Mouse (Mus musculus) megakaryocyte-erythroid progenitor cell, adult 5-6 weeks (primary cell): ENCODE measurements around the gene Itpkb. TPM values are rescaled to one million over a fixed set of nuclear protein-coding genes. Genes with fewer than 3 reads are reported as not detected.

Source experiments
- ATAC-seq: replicated peaks from 2 replicates; pipeline ENCODE4 v1.8.0; 2016; ENCODE audit warnings: mild to moderate bottlenecking, inconsistent platforms; ENCODE audit not compliant: severe bottlenecking, poor library complexity, low FRiP score, low TSS enrichment
- total RNA-seq, 2 experiments: library from RNA; stranded (forward) in 1 of 2; stranded (reverse) in 1 of 2; fragments of 200-1000, 215-1000 nt in 1 of 2; fragments of >200 nt in 1 of 2; fragmentation: Nextera tagmentation in 1 of 2; gene quantifications; 2 replicates each; pipeline ENCODE4 v1.2.3; 2014 to 2017

Itpkb gene
- total RNA-seq, 2 experiments from 2014 or later = 6.3 to 12.9 TPM

- ATAC-seq = no peak
Observed at GRCm38 (mm10) chr1:180313517-180314440, 16.5 kb upstream of the Itpkb start.

- no peak for ATAC-seq
Observed at GRCm38 (mm10) chr1:180314641-180315040, 15.6 kb upstream of the Itpkb start.

DNA sequence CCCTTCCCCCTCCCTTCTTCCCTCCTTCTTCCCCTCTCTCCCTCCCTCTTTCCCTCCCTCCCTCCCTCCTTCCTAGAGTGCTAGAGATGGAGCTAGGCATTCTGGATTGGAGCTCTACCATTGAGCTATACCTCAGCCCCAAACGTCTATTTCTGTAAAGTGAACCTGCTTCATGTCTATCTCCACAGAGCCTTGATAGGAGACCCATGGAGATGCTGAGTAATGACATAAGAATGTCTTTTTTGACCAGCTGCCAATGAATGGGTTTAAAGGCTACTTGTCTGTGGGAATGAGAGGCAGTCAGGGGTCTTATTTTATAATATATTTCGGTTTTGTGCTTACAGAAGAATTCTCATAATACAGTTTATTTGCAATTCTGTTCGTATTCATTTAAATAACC, 15.2 kb upstream of the Itpkb start:
- no peak for ATAC-seq

DNA sequence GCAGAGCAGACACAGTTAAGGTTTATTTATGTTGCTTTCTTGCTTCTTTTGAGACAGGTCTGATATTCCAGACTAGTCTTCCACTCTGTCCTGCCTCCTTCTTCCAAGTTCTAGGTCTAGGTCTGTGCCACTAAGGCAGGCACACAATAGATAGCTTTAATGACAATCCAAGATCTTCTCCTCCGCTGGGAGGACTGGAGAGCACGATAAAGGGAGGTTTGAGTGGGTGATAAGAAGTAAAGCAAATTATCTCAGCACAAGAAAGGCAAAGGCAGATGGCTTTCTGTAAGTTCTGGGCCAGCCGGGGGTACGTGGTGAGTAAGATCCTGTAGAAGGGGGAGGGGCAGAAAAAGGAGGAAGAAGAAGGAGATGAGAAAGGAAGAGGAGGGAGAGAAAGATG, 12.8 kb upstream of the Itpkb start:
- ATAC-seq = peak; percentile 51

DNA sequence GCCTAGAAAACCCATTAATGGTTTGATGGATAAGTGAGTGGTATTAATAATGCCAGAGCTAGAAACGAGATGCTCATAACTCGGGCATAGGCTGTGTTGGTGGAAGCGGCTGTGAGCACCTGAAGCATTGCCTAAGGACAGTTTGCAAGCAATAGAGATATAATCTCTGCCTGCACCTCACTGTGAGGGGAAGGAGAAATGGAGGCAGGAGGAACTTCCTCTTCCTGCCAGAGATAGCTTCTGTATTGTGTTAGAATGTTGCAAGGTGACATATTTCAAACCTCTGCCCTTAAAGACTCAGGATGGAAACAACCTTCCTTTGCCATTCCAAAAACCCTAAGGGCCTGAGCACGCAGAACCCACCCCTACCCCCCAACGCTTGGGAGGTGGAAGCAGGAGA, 11.9 kb upstream of the Itpkb start:
- no peak for ATAC-seq

DNA sequence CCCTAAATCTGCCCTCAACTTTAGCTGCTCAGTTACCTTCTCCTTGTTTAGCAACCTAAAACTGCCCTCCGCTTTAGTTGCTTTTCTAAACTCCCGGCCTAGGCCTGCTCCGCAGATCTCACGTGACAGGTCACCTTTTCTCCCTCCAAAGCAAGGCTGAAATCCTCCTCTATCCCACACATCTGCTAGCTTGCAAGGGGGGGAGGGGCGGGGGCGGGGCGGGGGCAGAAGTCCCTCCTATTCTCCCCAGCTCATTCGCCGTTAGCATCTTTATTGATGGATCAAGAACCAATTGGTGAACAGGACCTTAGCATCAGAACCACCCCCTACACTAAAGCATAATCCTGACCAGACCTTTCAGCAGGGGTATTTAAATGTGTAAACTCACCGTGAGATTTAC, 10.4 kb upstream of the Itpkb start:
- no peak for ATAC-seq

GRCm38 (mm10) chr1:180322896-180323295, 7.4 kb upstream of the Itpkb start:
- no peak for ATAC-seq

- ATAC-seq = no peak
Observed at GRCm38 (mm10) chr1:180323491-180323890, 6.8 kb upstream of the Itpkb start.

- no peak for ATAC-seq
Observed at GRCm38 (mm10) chr1:180324271-180324670, 6.0 kb upstream of the Itpkb start.

GRCm38 (mm10) chr1:180328794-180329665, 1.3 kb upstream of the Itpkb start:
- peak; percentile 73 for ATAC-seq

DNA sequence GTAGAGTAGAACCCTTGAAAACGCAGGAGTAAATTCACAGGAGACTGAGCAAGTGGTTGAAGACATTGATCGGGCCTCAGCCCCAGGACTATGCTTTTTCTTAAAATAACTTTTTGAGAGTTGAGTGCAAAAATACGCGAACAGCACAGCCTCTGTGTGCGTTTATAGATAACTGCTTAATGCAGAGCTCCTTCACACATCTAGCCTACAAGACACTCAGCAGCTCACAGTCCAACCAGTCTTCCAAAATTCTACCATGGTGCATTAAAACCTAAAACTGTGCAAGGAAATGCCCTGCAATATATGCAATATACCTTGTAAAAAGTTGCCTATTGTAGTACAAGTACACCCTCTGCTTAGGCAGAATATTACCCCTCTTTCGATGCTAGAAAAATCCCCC, 579 bp upstream of the Itpkb start:
- 0 out of 2 replicates have a peak, but pooled peaks have one; percentile 20 for ATAC-seq

DNA sequence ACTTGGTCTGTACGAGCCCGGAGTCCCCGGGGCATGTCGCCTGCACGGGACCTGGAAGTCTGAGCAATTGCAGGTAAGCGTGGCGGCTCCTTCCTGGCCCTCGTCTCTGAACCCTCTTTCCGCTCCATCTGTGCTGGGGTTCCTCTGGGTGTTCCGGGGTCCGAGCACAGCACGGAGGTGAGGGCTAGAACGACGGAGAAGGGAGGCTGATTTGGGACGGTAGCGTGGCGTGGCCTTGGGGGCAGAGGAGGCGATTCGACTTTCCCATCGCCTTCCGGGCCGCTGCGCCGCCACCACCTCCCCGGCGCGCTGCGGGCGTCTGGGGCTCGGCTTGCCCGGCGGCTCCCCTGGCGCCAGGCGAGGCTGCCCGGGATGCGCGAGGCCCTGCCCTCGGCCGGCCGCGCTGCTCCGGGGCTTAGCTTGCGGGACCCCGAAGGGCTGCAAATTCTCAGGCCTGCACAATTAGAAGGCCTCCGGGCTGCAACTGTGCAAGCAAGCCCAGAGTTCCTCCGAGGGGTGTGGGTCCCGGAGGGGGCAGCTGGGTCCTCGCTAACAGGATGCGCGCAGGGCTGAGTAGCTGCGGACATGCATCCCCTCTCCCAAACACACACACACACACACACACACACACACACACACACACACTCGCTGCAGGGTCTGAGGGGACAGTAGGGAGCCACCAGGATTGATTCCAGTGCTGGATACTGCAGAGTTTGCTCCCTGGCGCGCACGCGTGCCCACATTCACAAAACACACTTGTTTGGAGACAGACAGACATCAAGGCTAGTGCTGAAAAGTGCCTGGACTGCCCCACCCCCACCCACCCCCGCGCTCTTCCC, 641 bp downstream of the Itpkb start:
- ATAC-seq = no peak

- no peak for ATAC-seq
Observed at GRCm38 (mm10) chr1:180331546-180332075, 1.3 kb downstream of the Itpkb start.

DNA sequence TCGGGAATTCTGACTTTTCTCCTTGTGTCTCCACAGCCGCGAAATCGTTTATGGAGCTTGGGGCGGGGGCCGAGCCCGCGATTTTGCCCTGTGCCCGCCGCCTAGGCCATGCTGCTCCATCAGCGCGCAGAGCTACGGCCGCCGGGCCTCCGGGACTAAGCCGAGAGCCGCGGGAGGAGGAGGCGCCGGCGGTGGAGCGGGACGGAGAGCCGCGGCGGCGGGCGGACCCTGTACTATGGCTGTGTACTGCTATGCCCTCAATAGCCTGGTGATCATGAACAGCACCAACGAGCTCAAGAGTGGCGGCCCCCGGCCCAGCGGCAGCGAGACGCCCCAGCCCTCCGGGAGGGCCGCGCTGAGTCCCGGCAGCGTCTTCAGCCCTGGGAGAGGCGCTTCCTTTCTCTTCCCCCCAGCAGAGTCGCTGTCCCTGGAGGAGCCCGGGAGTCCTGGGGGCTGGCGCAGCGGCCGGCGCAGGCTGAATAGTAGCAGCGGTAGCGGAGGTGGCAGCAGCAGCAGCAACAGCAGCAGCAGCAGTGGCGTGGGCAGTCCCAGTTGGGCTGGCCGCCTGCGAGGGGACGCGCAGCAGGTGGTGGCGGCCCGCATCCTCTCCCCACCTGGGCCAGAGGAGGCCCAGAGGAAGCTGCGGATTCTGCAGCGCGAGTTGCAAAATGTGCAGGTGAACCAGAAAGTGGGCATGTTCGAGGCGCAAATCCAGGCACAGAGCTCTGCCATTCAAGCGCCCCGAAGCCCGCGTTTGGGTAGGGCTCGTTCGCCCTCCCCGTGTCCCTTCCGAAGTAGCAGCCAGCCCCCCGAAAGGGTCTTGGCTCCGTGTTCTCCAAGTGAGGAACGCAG, 2.0 kb downstream of the Itpkb start:
- no peak for ATAC-seq

DNA sequence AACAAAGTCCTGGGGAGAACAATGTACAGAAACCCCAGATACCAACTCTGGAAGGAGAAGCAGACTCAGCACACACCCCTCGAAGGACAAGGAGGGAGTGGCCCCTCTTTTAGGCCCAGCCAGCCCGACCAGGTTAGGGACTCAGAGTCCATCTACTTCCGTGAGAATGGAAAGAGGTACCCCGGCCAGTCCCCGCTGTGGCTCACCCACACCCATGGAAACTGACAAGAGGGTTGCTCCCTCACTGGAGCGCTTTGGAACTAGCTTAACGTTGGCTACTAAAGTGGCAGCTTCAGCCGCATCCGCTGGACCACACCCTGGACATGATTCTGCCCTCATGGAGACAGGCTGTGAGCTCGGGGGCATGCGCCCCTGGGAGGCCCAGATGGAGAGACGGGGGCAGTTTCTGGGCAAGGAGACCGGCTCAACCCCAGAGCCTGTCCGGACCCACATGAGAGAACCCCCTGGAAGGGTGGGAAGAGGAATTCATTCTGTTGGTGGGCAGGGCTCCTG, 2.7 kb downstream of the Itpkb start:
- no peak for ATAC-seq

- ATAC-seq = no peak
Observed at GRCm38 (mm10) chr1:180333588-180333987, 3.3 kb downstream of the Itpkb start.

GRCm38 (mm10) chr1:180334541-180334940, 4.3 kb downstream of the Itpkb start:
- peak; percentile 11; the same call in 1 of the 2 replicates for ATAC-seq
